Mouse (Mus musculus) CH12.LX (cell line): ENCODE data around the gene Sh3d21. TPM values are rescaled to one million over a fixed set of nuclear protein-coding genes. Genes with fewer than 3 reads are reported as not detected.

ENCODE experiments used
- DNase-seq: peaks from one replicate; pipeline ENCODE4 v3.0.0-alpha.2; 2013; ENCODE audit errors: extremely low read depth
- H3K27ac ChIP-seq: 2 replicates; pipeline ENCODE4 v1.5.1; 2012; ENCODE audit warnings: low read depth, mild to moderate bottlenecking, control low read depth, moderate library complexity; ENCODE audit not compliant: insufficient read depth
- H3K27me3 ChIP-seq: replicated peaks from 2 replicates; pipeline ENCODE3; 2012; ENCODE audit warnings: inconsistent platforms
- H3K36me3 ChIP-seq, 2 experiments: replicated peaks in 1 of 2; 2 replicates each; pipeline versions ENCODE3 to v1.6.1; 2012; ENCODE audit warnings: inconsistent platforms in 1 of 2, low read length in 1 of 2, mild to moderate bottlenecking in 1 of 2, mixed read lengths in 1 of 2, moderate library complexity in 1 of 2; ENCODE audit not compliant: control insufficient read depth in 1 of 2, insufficient read depth in 1 of 2
- H3K4me1 ChIP-seq, 2 experiments: 2 replicates each; pipeline ENCODE4 v1.6.1; 2012; ENCODE audit warnings: inconsistent platforms in 1 of 2, moderate library complexity in 1 of 2; ENCODE audit not compliant: insufficient read depth in 2 of 2, control insufficient read depth in 1 of 2
- H3K4me2 ChIP-seq: 2 replicates; pipeline ENCODE4 v1.6.1; 2012; ENCODE audit warnings: low read depth, mild to moderate bottlenecking, control low read depth; ENCODE audit not compliant: poor library complexity, insufficient read depth, severe bottlenecking
- H3K4me3 ChIP-seq, 3 experiments: fragments of 150-350 bp in 1 of 3; sonication (generic) in 1 of 3; replicated peaks in 1 of 3; 2 replicates each; pipeline versions ENCODE3 to v1.5.1; 2011 to 2012; ENCODE audit warnings: low read depth in 2 of 3, low read length in 2 of 3, mild to moderate bottlenecking in 2 of 3, moderate library complexity in 2 of 3, control low read depth in 1 of 3, improper control_type of control experiment in 1 of 3, inconsistent platforms in 1 of 3, mixed read lengths in 1 of 3; ENCODE audit not compliant: poor library complexity in 1 of 3
- H3K79me2 ChIP-seq: replicated peaks from 2 replicates; pipeline ENCODE4 v1.6.1; 2012; ENCODE audit warnings: mild to moderate bottlenecking, moderate library complexity; ENCODE audit not compliant: control insufficient read depth, poor library complexity, insufficient read depth, severe bottlenecking; ENCODE audit errors: extremely low read depth
- H3K9ac ChIP-seq: 2 replicates; pipeline ENCODE4 v1.6.1; 2012; ENCODE audit warnings: low read depth, mild to moderate bottlenecking, control low read depth, moderate library complexity; ENCODE audit not compliant: insufficient read depth
- H3K9me3 ChIP-seq: replicated peaks from 2 replicates; pipeline ENCODE3; 2012; ENCODE audit warnings: low read length, inconsistent platforms, mixed read lengths
- BHLHE40 ChIP-seq: IDR thresholded peaks from 2 replicates; pipeline ENCODE4 v1.6.1; 2011; ENCODE audit warnings: mild to moderate bottlenecking, low read depth, low read length, improper control_type of control experiment
- CHD1 ChIP-seq: IDR thresholded peaks from 2 replicates; pipeline ENCODE4 v1.6.1; 2012; ENCODE audit warnings: low read depth, low read length, improper control_type of control experiment, inconsistent platforms
- CHD2 ChIP-seq: IDR thresholded peaks from 2 replicates; pipeline ENCODE4 v1.6.1; 2011; ENCODE audit warnings: low read length, improper control_type of control experiment
- CTCF ChIP-seq, 2 experiments: IDR thresholded peaks in 1 of 2; conservative IDR thresholded peaks in 1 of 2; 2 replicates each; pipeline ENCODE4 v1.5.1; 2011 to 2012; ENCODE audit warnings: low read depth in 2 of 2, low read length in 2 of 2, improper control_type of control experiment in 1 of 2, inconsistent platforms in 1 of 2, mild to moderate bottlenecking in 1 of 2, moderate library complexity in 1 of 2
- E2F4 ChIP-seq: IDR thresholded peaks from 2 replicates; pipeline ENCODE4 v1.6.1; 2011; ENCODE audit warnings: low read depth, low read length, improper control_type of control experiment; ENCODE audit not compliant: insufficient replicate concordance
- ELF1 ChIP-seq: IDR thresholded peaks from 2 replicates; pipeline ENCODE4 v1.6.1; 2014; ENCODE audit warnings: low read depth, mild to moderate bottlenecking, inconsistent platforms, low read length, improper control_type of control experiment
- EP300 ChIP-seq: IDR thresholded peaks from 2 replicates; pipeline ENCODE4 v1.6.1; 2011; ENCODE audit warnings: low read length, improper control_type of control experiment
- ETS1 ChIP-seq: conservative IDR thresholded peaks from 2 replicates; pipeline ENCODE4 v1.6.1; 2012; ENCODE audit warnings: low read depth, mild to moderate bottlenecking, inconsistent platforms, low read length, improper control_type of control experiment, moderate library complexity
- GABPA ChIP-seq: IDR thresholded peaks from 2 replicates; pipeline ENCODE4 v1.6.1; 2012; ENCODE audit warnings: low read depth, low read length, improper control_type of control experiment, inconsistent platforms; ENCODE audit not compliant: insufficient replicate concordance
- HCFC1 ChIP-seq: IDR thresholded peaks from 2 replicates; pipeline ENCODE4 v1.6.1; 2012; ENCODE audit warnings: low read depth, mild to moderate bottlenecking, inconsistent platforms, low read length, improper control_type of control experiment
- IRF4 ChIP-seq: IDR thresholded peaks from 2 replicates; pipeline ENCODE4 v1.6.1; 2014; ENCODE audit warnings: low read depth, mild to moderate bottlenecking, inconsistent platforms, low read length, improper control_type of control experiment
- JUN ChIP-seq: IDR thresholded peaks from 2 replicates; pipeline ENCODE4 v1.6.1; 2011; ENCODE audit warnings: low read depth, mild to moderate bottlenecking, low read length, improper control_type of control experiment, moderate library complexity; ENCODE audit not compliant: insufficient read depth
- JUND ChIP-seq: conservative IDR thresholded peaks from 2 replicates; pipeline ENCODE4 v1.6.1; 2011; ENCODE audit warnings: low read depth, low read length, improper control_type of control experiment
- KAT2A ChIP-seq: IDR thresholded peaks from 2 replicates; pipeline ENCODE4 v1.6.1; 2012; ENCODE audit warnings: low read length, improper control_type of control experiment, inconsistent platforms; ENCODE audit not compliant: insufficient replicate concordance
- MAFK ChIP-seq: IDR thresholded peaks from 2 replicates; pipeline ENCODE4 v1.6.1; 2011; ENCODE audit warnings: low read length, improper control_type of control experiment; ENCODE audit not compliant: insufficient replicate concordance
- MAX ChIP-seq: IDR thresholded peaks from 2 replicates; pipeline ENCODE4 v1.6.1; 2011; ENCODE audit warnings: low read length, improper control_type of control experiment
- MAZ ChIP-seq: IDR thresholded peaks from 2 replicates; pipeline ENCODE4 v1.6.1; 2012; ENCODE audit warnings: low read depth, mild to moderate bottlenecking, inconsistent platforms, low read length, improper control_type of control experiment, moderate library complexity
- MEF2A ChIP-seq: IDR thresholded peaks from 2 replicates; pipeline ENCODE4 v1.6.1; 2014; ENCODE audit warnings: low read depth, mild to moderate bottlenecking, inconsistent platforms, low read length, improper control_type of control experiment, borderline replicate concordance
- MXI1 ChIP-seq: IDR thresholded peaks from 2 replicates; pipeline ENCODE4 v1.6.1; 2011; ENCODE audit warnings: mild to moderate bottlenecking, low read depth, low read length, improper control_type of control experiment
- MYC ChIP-seq: IDR thresholded peaks from 2 replicates; pipeline ENCODE4 v1.6.1; 2011; ENCODE audit warnings: low read depth, mild to moderate bottlenecking, improper control_type of control experiment, low read length
- NELFE ChIP-seq: IDR thresholded peaks from 2 replicates; pipeline ENCODE4 v1.6.1; 2011; ENCODE audit warnings: low read depth, low read length, improper control_type of control experiment
- NRF1 ChIP-seq: IDR thresholded peaks from 2 replicates; pipeline ENCODE4 v1.6.1; 2014; ENCODE audit warnings: low read depth, mild to moderate bottlenecking, inconsistent platforms, low read length, improper control_type of control experiment, moderate library complexity
- PAX5 ChIP-seq: IDR thresholded peaks from 2 replicates; pipeline ENCODE4 v1.6.1; 2012; ENCODE audit warnings: low read length, inconsistent platforms, mixed read lengths
- POLR2A ChIP-seq: IDR thresholded peaks from 2 replicates; pipeline ENCODE4 v1.6.1; 2011; ENCODE audit warnings: low read depth, mild to moderate bottlenecking, improper control_type of control experiment, low read length
- POLR2AphosphoS2 ChIP-seq: IDR thresholded peaks from 2 replicates; pipeline ENCODE4 v1.6.1; 2011; ENCODE audit warnings: low read depth, low read length, improper control_type of control experiment
- RAD21 ChIP-seq: IDR thresholded peaks from 2 replicates; pipeline ENCODE4 v1.6.1; 2011; ENCODE audit warnings: low read depth, mild to moderate bottlenecking, low read length, improper control_type of control experiment, moderate library complexity
- RCOR1 ChIP-seq: conservative IDR thresholded peaks from 2 replicates; pipeline ENCODE4 v1.6.1; 2012; ENCODE audit warnings: low read depth, mild to moderate bottlenecking, inconsistent platforms, low read length, improper control_type of control experiment
- SIN3A ChIP-seq: IDR thresholded peaks from 2 replicates; pipeline ENCODE4 v1.6.1; 2012; ENCODE audit warnings: low read length, improper control_type of control experiment, inconsistent platforms
- SMC3 ChIP-seq: IDR thresholded peaks from 2 replicates; pipeline ENCODE4 v1.6.1; 2011; ENCODE audit warnings: low read depth, low read length, improper control_type of control experiment
- TBP ChIP-seq: conservative IDR thresholded peaks from 2 replicates; pipeline ENCODE4 v1.6.1; 2011; ENCODE audit warnings: low read depth, low read length, improper control_type of control experiment
- TCF12 ChIP-seq: IDR thresholded peaks from 2 replicates; pipeline ENCODE4 v1.6.1; 2014; ENCODE audit warnings: low read depth, mild to moderate bottlenecking, inconsistent platforms, low read length, improper control_type of control experiment
- UBTF ChIP-seq: IDR thresholded peaks from 2 replicates; pipeline ENCODE4 v1.6.1; 2012; ENCODE audit warnings: low read depth, mild to moderate bottlenecking, inconsistent platforms, low read length, improper control_type of control experiment, moderate library complexity
- USF1 ChIP-seq: IDR thresholded peaks from 2 replicates; pipeline ENCODE4 v1.6.1; 2014; ENCODE audit warnings: low read depth, mild to moderate bottlenecking, inconsistent platforms, low read length, improper control_type of control experiment
- USF2 ChIP-seq: conservative IDR thresholded peaks from 2 replicates; pipeline ENCODE4 v1.6.1; 2011; ENCODE audit warnings: low read depth, low read length, improper control_type of control experiment
- ZC3H11A ChIP-seq: IDR thresholded peaks from 2 replicates; pipeline ENCODE4 v1.6.1; 2012; ENCODE audit warnings: low read depth, mild to moderate bottlenecking, inconsistent platforms, low read length, improper control_type of control experiment
- ZKSCAN1 ChIP-seq: IDR thresholded peaks from 2 replicates; pipeline ENCODE4 v1.6.1; 2012; ENCODE audit warnings: low read depth, inconsistent platforms, low read length, improper control_type of control experiment, borderline replicate concordance
- ZMIZ1 ChIP-seq: IDR thresholded peaks from 2 replicates; pipeline ENCODE4 v1.6.1; 2012; ENCODE audit warnings: low read depth, mild to moderate bottlenecking, inconsistent platforms, low read length, improper control_type of control experiment
- ZNF384 ChIP-seq: IDR thresholded peaks from 2 replicates; pipeline ENCODE4 v1.6.1; 2012; ENCODE audit warnings: low read depth, low read length, improper control_type of control experiment, inconsistent platforms
- dilution Hi-C: fragments of 300-500 bp; cut with MboI; formaldehyde crosslinking; loops from 2 replicates; pipeline ENCODE4 v1.14.3; 2020; ENCODE audit warnings: low sequenced_read_pairs; ENCODE audit not compliant: extremely low pct_unique_long_range_greater_than_20kb, extremely low pct_ligation_motif_present
- in situ Hi-C: fragments of 300-500 bp; cut with MboI; formaldehyde crosslinking; loops from 3 replicates; pipeline ENCODE4 v1.14.3; 2019; ENCODE audit warnings: low sequenced_read_pairs, low pct_ligation_motif_present, low pct_unique_long_range_greater_than_20kb, mixed read lengths
- polyA plus RNA-seq: library from polyadenylated mRNA; unstranded; fragments of >175 nt; gene quantifications from 2 replicates; pipeline ENCODE4 v1.2.1, GENCODE M21; 2012; ENCODE audit warnings: low read depth; ENCODE audit not compliant: insufficient read length
- total RNA-seq, 2 experiments: library from RNA; depleted of rRNA; stranded (reverse); fragments of 300-350 nt in 1 of 2; fragments of >200 nt in 1 of 2; gene quantifications; 2 replicates each; pipeline ENCODE4 v1.2.3; 2012 to 2014

The Sh3d21 gene
- total and polyA plus RNA-seq, 3 experiments, result 0.21 to 0.46 (median 0.35) TPM

- peak; percentile 47; the same call in 1 of the 2 replicates for TF ChIP-seq NRF1
- peak; percentile 96 for TF ChIP-seq MAX
- TF ChIP-seq KAT2A, result peak; percentile 97
- TF ChIP-seq ZKSCAN1, result no peak
- 0 out of 2 replicates have a peak, but pooled peaks have one; percentile 67 for TF ChIP-seq E2F4
- TF ChIP-seq SIN3A, result no peak
- peak; percentile 99 for TF ChIP-seq MAZ
- no peak for TF ChIP-seq CHD1
- TF ChIP-seq HCFC1, result peak; percentile 97
- TF ChIP-seq POLR2AphosphoS2, result no peak; the same call in none of the 2 replicates
- TF ChIP-seq USF1, result peak; percentile 99
- peak; percentile 82 for TF ChIP-seq ELF1
- peak; percentile 81 for TF ChIP-seq POLR2A
- TF ChIP-seq RAD21, result no peak
- TF ChIP-seq UBTF, result peak; percentile 92
- TF ChIP-seq RCOR1, result 0 out of 2 replicates have a peak, but pooled peaks have one; percentile 65
- TF ChIP-seq ZNF384, result no peak; the same call in 1 of the 2 replicates
- TF ChIP-seq TBP, result 0 out of 2 replicates have a peak, but pooled peaks have one; percentile 71
- TF ChIP-seq NELFE, result peak; percentile 79
- TF ChIP-seq MAFK, result no peak
- no peak for TF ChIP-seq EP300
- no peak for TF ChIP-seq JUND
- no peak for TF ChIP-seq SMC3
- TF ChIP-seq CHD2, result peak; percentile 89
- TF ChIP-seq MXI1, result peak; percentile 45; the same call in 1 of the 2 replicates
- TF ChIP-seq MEF2A, result peak; percentile 73; the same call in 1 of the 2 replicates
- no peak for TF ChIP-seq JUN
- peak; percentile 93 for TF ChIP-seq BHLHE40
- peak; percentile 72; the same call in 1 of the 2 replicates for TF ChIP-seq MYC
- TF ChIP-seq GABPA, result peak; percentile 83; the same call in 1 of the 2 replicates
- no peak for TF ChIP-seq CTCF (conservative IDR thresholded peaks at IDR 0.05 in 1 of 2, IDR thresholded peaks at IDR 0.05 in 1 of 2; ENCODE audit: low read depth in 2 of 2, low read length in 2 of 2)
- TF ChIP-seq ETS1, result peak; percentile 76; the same call in 1 of the 2 replicates
- TF ChIP-seq PAX5, result no peak
- no peak; the same call in 1 of the 2 replicates for TF ChIP-seq ZMIZ1
- TF ChIP-seq ZC3H11A, result no peak
- peak; percentile 70 for TF ChIP-seq TCF12
- peak; percentile 66 for TF ChIP-seq IRF4
- TF ChIP-seq USF2, result peak; percentile 97
- in situ Hi-C loops, result no loop called here
- H3K27me3 ChIP-seq, result no peaks in the 10 kb centered on the region
- peak within 1 kb of the TSS; percentile 29 for H3K4me2 ChIP-seq
- H3K36me3 ChIP-seq, result peaks cover 7 to 19% of the 10 kb centered on the region in 2 experiments
- peaks cover 6 to 40% of the 10 kb centered on the region in 2 experiments for H3K4me1 ChIP-seq
- H3K9ac ChIP-seq, result peak within 1 kb of the TSS; percentile 93
- H3K79me2 ChIP-seq, result peaks cover 43% of the 10 kb centered on the region
- H3K27ac ChIP-seq, result peak within 1 kb of the TSS; percentile 98
- DNase-seq, result peak; percentile 98
- H3K9me3 ChIP-seq, result no peaks in the 10 kb centered on the region
- H3K4me3 ChIP-seq, result peak within 1 kb of the TSS; percentile 71 to 87 (median 85)
- dilution Hi-C loops, result no loop called here
Observed at GRCm38 (mm10) chr4:126202303-126203181, 39.3 kb upstream of the Sh3d21 start, which contains the start of gene Thrap3. Gene Thrap3, minus strand, starts transcription at chr4:126202760.
